Mouse (Mus musculus): Measurements from ENCODE around the gene Sphk1. TPM values are rescaled to one million over a fixed set of nuclear protein-coding genes. Genes with fewer than 3 reads are reported as not detected.

Gene Sphk1
- polyA plus RNA-seq, 1 experiment = 11.3 TPM

GRCm38 (mm10) chr11:116511301-116511868 lies 19.3 kb upstream of the Sphk1 start:
- Histone ChIP-seq H3ac (ENCODE audit: control insufficient read depth, insufficient read length, low read depth) (no peak overlapping the region), H3K79me2 (ENCODE audit: control insufficient read depth, insufficient read depth) (no peaks in the 10 kb centered on the region), H3K4me3 (ENCODE audit: insufficient read depth, poor library complexity, severe bottlenecking) (no peak overlapping the region), H3K27me3 (ENCODE audit: control insufficient read depth, insufficient read depth, insufficient read length) (no peaks in the 10 kb centered on the region), H3K36me3 (ENCODE audit: control insufficient read depth, insufficient read depth) (no peaks in the 10 kb centered on the region), H3K79me3 (ENCODE audit: low read depth) (no peaks in the 10 kb centered on the region)
- TF ChIP-seq FOSL1 (IDR thresholded peaks at IDR 0.05; ENCODE audit: insufficient read depth, low read length, poor library complexity, severe bottlenecking) = no peak
- TF ChIP-seq CTCF (IDR thresholded peaks at IDR 0.05; ENCODE audit: control insufficient read depth, insufficient read depth, insufficient read length) = no peak
- no peak for TF ChIP-seq MYOG (IDR thresholded peaks at IDR 0.05; ENCODE audit: control insufficient read depth, extremely low read depth, insufficient read length)
- no peak for TF ChIP-seq MYOD1 (IDR thresholded peaks at IDR 0.05; ENCODE audit: control insufficient read depth, insufficient read length, low read depth)
- TF ChIP-seq USF1 (IDR thresholded peaks at IDR 0.05; ENCODE audit: low read depth) = no peak
- no peak for TF ChIP-seq MAX (IDR thresholded peaks at IDR 0.05)
- TF ChIP-seq CEBPB (IDR thresholded peaks at IDR 0.05; ENCODE audit: low read depth) = no peak

GRCm38 (mm10) chr11:116512154-116512553 lies 18.6 kb upstream of the Sphk1 start:
- Histone ChIP-seq H3ac (ENCODE audit: control insufficient read depth, insufficient read length, low read depth) (no peak overlapping the region), H3K79me2 (ENCODE audit: control insufficient read depth, insufficient read depth) (no peaks in the 10 kb centered on the region), H3K27me3 (ENCODE audit: control insufficient read depth, insufficient read depth, insufficient read length) (no peaks in the 10 kb centered on the region), H3K36me3 (ENCODE audit: control insufficient read depth, insufficient read depth) (no peaks in the 10 kb centered on the region), H3K79me3 (ENCODE audit: low read depth) (no peaks in the 10 kb centered on the region), H3K4me3 (ENCODE audit: insufficient read depth, poor library complexity, severe bottlenecking) (no peak overlapping the region)
- TF ChIP-seq MYOG (IDR thresholded peaks at IDR 0.05; ENCODE audit: control insufficient read depth, extremely low read depth, insufficient read length) (no peak), CTCF (IDR thresholded peaks at IDR 0.05; ENCODE audit: control insufficient read depth, insufficient read depth, insufficient read length) (no peak), MYOD1 (IDR thresholded peaks at IDR 0.05; ENCODE audit: control insufficient read depth, insufficient read length, low read depth) (no peak), FOSL1 (IDR thresholded peaks at IDR 0.05; ENCODE audit: insufficient read depth, low read length, poor library complexity, severe bottlenecking) (no peak), MAX (IDR thresholded peaks at IDR 0.05) (no peak), USF1 (IDR thresholded peaks at IDR 0.05; ENCODE audit: low read depth) (no peak), CEBPB (IDR thresholded peaks at IDR 0.05; ENCODE audit: low read depth) (no peak)

GRCm38 (mm10) chr11:116512987-116513386 lies 17.7 kb upstream of the Sphk1 start:
- Histone ChIP-seq H3K4me3 (ENCODE audit: insufficient read depth, poor library complexity, severe bottlenecking) (no peak overlapping the region), H3K79me3 (ENCODE audit: low read depth) (no peaks in the 10 kb centered on the region), H3K36me3 (ENCODE audit: control insufficient read depth, insufficient read depth) (no peaks in the 10 kb centered on the region), H3ac (ENCODE audit: control insufficient read depth, insufficient read length, low read depth) (no peak overlapping the region), H3K79me2 (ENCODE audit: control insufficient read depth, insufficient read depth) (no peaks in the 10 kb centered on the region), H3K27me3 (ENCODE audit: control insufficient read depth, insufficient read depth, insufficient read length) (no peaks in the 10 kb centered on the region)
- TF ChIP-seq MYOD1 (IDR thresholded peaks at IDR 0.05; ENCODE audit: control insufficient read depth, insufficient read length, low read depth) (no peak), MYOG (IDR thresholded peaks at IDR 0.05; ENCODE audit: control insufficient read depth, extremely low read depth, insufficient read length) (no peak), CEBPB (IDR thresholded peaks at IDR 0.05; ENCODE audit: low read depth) (no peak), CTCF (IDR thresholded peaks at IDR 0.05; ENCODE audit: control insufficient read depth, insufficient read depth, insufficient read length) (no peak), MAX (IDR thresholded peaks at IDR 0.05) (no peak), FOSL1 (IDR thresholded peaks at IDR 0.05; ENCODE audit: insufficient read depth, low read length, poor library complexity, severe bottlenecking) (no peak), USF1 (IDR thresholded peaks at IDR 0.05; ENCODE audit: low read depth) (no peak)

GRCm38 (mm10) chr11:116513531-116514038 lies 17.1 kb upstream of the Sphk1 start:
- no peaks in the 10 kb centered on the region for H3K36me3 ChIP-seq (ENCODE audit: control insufficient read depth, insufficient read depth)
- TF ChIP-seq CTCF (IDR thresholded peaks at IDR 0.05; ENCODE audit: control insufficient read depth, insufficient read depth, insufficient read length) (no peak), MYOD1 (IDR thresholded peaks at IDR 0.05; ENCODE audit: control insufficient read depth, insufficient read length, low read depth) (no peak)
- no peak overlapping the region for H3ac ChIP-seq (ENCODE audit: control insufficient read depth, insufficient read length, low read depth)
- no peaks in the 10 kb centered on the region for H3K27me3 ChIP-seq (ENCODE audit: control insufficient read depth, insufficient read depth, insufficient read length)
- no peak overlapping the region for H3K4me3 ChIP-seq (ENCODE audit: insufficient read depth, poor library complexity, severe bottlenecking)
- no peaks in the 10 kb centered on the region for H3K79me2 ChIP-seq (ENCODE audit: control insufficient read depth, insufficient read depth)
- H3K79me3 ChIP-seq (ENCODE audit: low read depth) = no peaks in the 10 kb centered on the region

- no peak overlapping the region for H3K4me3 ChIP-seq (ENCODE audit: insufficient read depth, poor library complexity, severe bottlenecking)
- H3K79me2 ChIP-seq (ENCODE audit: control insufficient read depth, insufficient read depth) = no peaks in the 10 kb centered on the region
- no peaks in the 10 kb centered on the region for H3K27me3 ChIP-seq (ENCODE audit: control insufficient read depth, insufficient read depth, insufficient read length)
- H3K79me3 ChIP-seq (ENCODE audit: low read depth) = no peaks in the 10 kb centered on the region
- H3ac ChIP-seq (ENCODE audit: control insufficient read depth, insufficient read length, low read depth) = no peak overlapping the region
- TF ChIP-seq FOSL1 (IDR thresholded peaks at IDR 0.05; ENCODE audit: insufficient read depth, low read length, poor library complexity, severe bottlenecking) = no peak
- no peak for TF ChIP-seq MAX (IDR thresholded peaks at IDR 0.05)
- no peak for TF ChIP-seq CEBPB (IDR thresholded peaks at IDR 0.05; ENCODE audit: low read depth)
- no peak for TF ChIP-seq MYOD1 (IDR thresholded peaks at IDR 0.05; ENCODE audit: control insufficient read depth, insufficient read length, low read depth)
- TF ChIP-seq MYOG (IDR thresholded peaks at IDR 0.05; ENCODE audit: control insufficient read depth, extremely low read depth, insufficient read length) = no peak
- no peak for TF ChIP-seq CTCF (IDR thresholded peaks at IDR 0.05; ENCODE audit: control insufficient read depth, insufficient read depth, insufficient read length)
- no peak for TF ChIP-seq USF1 (IDR thresholded peaks at IDR 0.05; ENCODE audit: low read depth)
- H3K36me3 ChIP-seq (ENCODE audit: control insufficient read depth, insufficient read depth) = no peaks in the 10 kb centered on the region
Measured at GRCm38 (mm10) chr11:116515330-116516020, 15.2 kb upstream of the Sphk1 start.

All from C2C12 (cell line).